15 mouse cellular contexts compared by ENCODE assay signal in the genomic region with DNA sequence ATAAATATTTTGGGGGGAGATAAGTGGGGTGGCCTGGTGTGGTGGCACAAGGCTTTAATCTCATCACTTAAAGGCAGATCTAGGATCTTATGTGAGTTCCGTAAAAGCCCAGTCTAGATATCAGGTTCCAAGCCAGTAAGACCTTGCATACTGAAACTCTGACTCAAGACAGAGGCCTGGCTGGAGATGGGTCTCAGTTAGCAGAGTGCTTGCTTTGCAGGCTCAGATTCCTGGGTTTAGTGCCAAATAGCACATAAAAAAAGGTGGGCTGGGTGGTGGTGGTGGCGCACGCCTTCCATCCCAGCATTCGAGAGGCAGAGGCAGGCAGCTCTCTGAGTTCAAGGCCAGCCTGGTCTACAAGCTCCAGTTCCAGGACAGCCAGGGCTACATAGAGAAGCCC. TPM values are rescaled to one million over a fixed set of nuclear protein-coding genes. Genes with fewer than 3 reads are reported as not detected.
DNase-seq lines count a peak whose midpoint lies in the region; ATAC-seq lines count a peak whose summit lies in the region.
"Had no signal": no experiment of that assay in that cellular context is flagged by ENCODE, and none has a peak within 500 bp of the region (broad histone marks: within the 10 kb centered on the region; RNA-seq: fewer than 3 reads in every experiment).

No protein-coding gene starts in this region.

- H3K27ac ChIP-seq in embryonic facial prominence, embryonic 13.5 days: peak overlapping the region; percentile 60
- no peak overlapping the region for H3K27ac ChIP-seq in embryonic facial prominence, embryonic 10.5 days (replicated peaks)
- H3K27ac ChIP-seq in kidney, embryonic 15.5 days: peak overlapping the region; percentile 95
- peak overlapping the region; percentile 76; the same call in 1 of the 2 replicates for H3K27ac ChIP-seq in liver, embryonic 15.5 days (replicated peaks)
- H3K27ac ChIP-seq in midbrain, embryonic 14.5 days (replicated peaks; ENCODE audit: low read depth, low read length): no peak overlapping the region
- H3K27ac ChIP-seq: midbrain, embryonic 12.5 days had no signal

- H3K4me3 ChIP-seq in embryonic facial prominence, embryonic 13.5 days: no peak overlapping the region
- H3K4me3 ChIP-seq in embryonic facial prominence, embryonic 10.5 days: no peak overlapping the region
- no peak overlapping the region for H3K4me3 ChIP-seq in kidney, embryonic 15.5 days (replicated peaks)
- no peak overlapping the region for H3K4me3 ChIP-seq in liver, embryonic 15.5 days (replicated peaks)
- no peak overlapping the region for H3K4me3 ChIP-seq in midbrain, embryonic 14.5 days (replicated peaks; ENCODE audit: low read depth, low read length)
- H3K4me3 ChIP-seq: limb, embryonic 12.5 days; midbrain, embryonic 12.5 days had no signal

- no peak overlapping the region for H3K4me2 ChIP-seq in embryonic facial prominence, embryonic 13.5 days
- no peak overlapping the region for H3K4me2 ChIP-seq in kidney, embryonic 15.5 days
- H3K4me2 ChIP-seq in liver, embryonic 15.5 days: no peak overlapping the region
- no peak overlapping the region for H3K4me2 ChIP-seq in midbrain, embryonic 14.5 days (ENCODE audit: low read length)
- H3K4me2 ChIP-seq: limb, embryonic 12.5 days; midbrain, embryonic 12.5 days had no signal

- ATAC-seq in embryonic facial prominence, embryonic 13.5 days (ENCODE audit: insufficient number of reproducible peaks, insufficient read depth, low FRiP score, low TSS enrichment, low read depth): no peak
- ATAC-seq in kidney, embryonic 15.5 days (replicated peaks; ENCODE audit: low FRiP score): no peak
- no peak for ATAC-seq in liver, embryonic 15.5 days (ENCODE audit: insufficient read depth)
- no peak for ATAC-seq in midbrain, embryonic 14.5 days (ENCODE audit: low FRiP score, low TSS enrichment)

- H3K4me1 ChIP-seq in embryonic facial prominence, embryonic 13.5 days: peaks cover 29% of the 10 kb centered on the region
- H3K4me1 ChIP-seq in embryonic facial prominence, embryonic 10.5 days: peaks cover 26% of the 10 kb centered on the region
- H3K4me1 ChIP-seq in kidney, embryonic 15.5 days: peaks cover 46% of the 10 kb centered on the region
- H3K4me1 ChIP-seq in liver, embryonic 15.5 days (replicated peaks): peaks cover 41% of the 10 kb centered on the region
- peaks cover 3% of the 10 kb centered on the region; the same call in 1 of the 2 replicates for H3K4me1 ChIP-seq in midbrain, embryonic 14.5 days (ENCODE audit: control insufficient read depth, insufficient read depth, low read length)

- H3K36me3 ChIP-seq in embryonic facial prominence, embryonic 13.5 days: no peaks in the 10 kb centered on the region
- no peaks in the 10 kb centered on the region for H3K36me3 ChIP-seq in embryonic facial prominence, embryonic 10.5 days (replicated peaks)
- no peaks in the 10 kb centered on the region for H3K36me3 ChIP-seq in kidney, embryonic 15.5 days
- no peaks in the 10 kb centered on the region for H3K36me3 ChIP-seq in liver, embryonic 15.5 days (replicated peaks)
- H3K36me3 ChIP-seq in midbrain, embryonic 14.5 days (ENCODE audit: control insufficient read depth, insufficient read depth, low read length): no peaks in the 10 kb centered on the region
- H3K36me3 ChIP-seq: limb, embryonic 12.5 days; midbrain, embryonic 12.5 days had no signal

- H3K27me3 ChIP-seq in embryonic facial prominence, embryonic 13.5 days: no peaks in the 10 kb centered on the region
- no peaks in the 10 kb centered on the region for H3K27me3 ChIP-seq in embryonic facial prominence, embryonic 10.5 days (replicated peaks; ENCODE audit: low read depth, poor library complexity, severe bottlenecking)
- no peaks in the 10 kb centered on the region for H3K27me3 ChIP-seq in kidney, embryonic 15.5 days
- no peaks in the 10 kb centered on the region for H3K27me3 ChIP-seq in liver, embryonic 15.5 days
- H3K27me3 ChIP-seq in midbrain, embryonic 14.5 days (ENCODE audit: control insufficient read depth, insufficient read depth, low read length): no peaks in the 10 kb centered on the region
- H3K27me3 ChIP-seq: limb, embryonic 12.5 days; Patski had no signal

- no peak overlapping the region for H3K9ac ChIP-seq in embryonic facial prominence, embryonic 13.5 days
- no peak overlapping the region for H3K9ac ChIP-seq in kidney, embryonic 15.5 days
- no peak overlapping the region for H3K9ac ChIP-seq in liver, embryonic 15.5 days
- no peak overlapping the region for H3K9ac ChIP-seq in midbrain, embryonic 14.5 days (replicated peaks; ENCODE audit: low read length)
- H3K9ac ChIP-seq: limb, embryonic 12.5 days; midbrain, embryonic 12.5 days had no signal

- H3K9me3 ChIP-seq in embryonic facial prominence, embryonic 13.5 days: no peaks in the 10 kb centered on the region
- H3K9me3 ChIP-seq in embryonic facial prominence, embryonic 10.5 days: no peaks in the 10 kb centered on the region
- no peaks in the 10 kb centered on the region; the same call in 1 of the 2 replicates for H3K9me3 ChIP-seq in kidney, embryonic 15.5 days (replicated peaks)
- no peaks in the 10 kb centered on the region for H3K9me3 ChIP-seq in liver, embryonic 15.5 days (replicated peaks)
- no peaks in the 10 kb centered on the region for H3K9me3 ChIP-seq in midbrain, embryonic 14.5 days (ENCODE audit: control insufficient read depth, low read length)
- H3K9me3 ChIP-seq: limb, embryonic 12.5 days; midbrain, embryonic 12.5 days had no signal

- WGBS in embryonic facial prominence, embryonic 13.5 days: 96% methylated on average over 4 of the region's 4 CpGs
- 94% methylated on average over 4 of the region's 4 CpGs for WGBS in embryonic facial prominence, embryonic 10.5 days
- whole genome bisulfite sequencing in kidney, embryonic 15.5 days: 96% methylated on average over 4 of the region's 4 CpGs
- WGBS in liver, embryonic 15.5 days (ENCODE audit: insufficient replicate concordance): 84% methylated on average over 4 of the region's 4 CpGs
- over 99% methylated on average over 4 of the region's 4 CpGs for WGBS in midbrain, embryonic 14.5 days

- no peak for DNase-seq in embryonic facial prominence, embryonic 10.5 days (ENCODE audit: low spot score)
- DNase-seq in kidney, postnatal 25 days: no peak
- peak; percentile 76 for DNase-seq in 3T3-L1 (ENCODE audit: low read depth, low spot score)
- no peak for DNase-seq in urinary bladder, postnatal 14 days (ENCODE audit: low spot score)
- DNase-seq in midbrain, embryonic 14.5 days: no peak
- DNase-seq: right cerebral cortex, postnatal 4 days; thymus, postnatal 4 days had no signal

RNA-seq across cellular contexts. Expression of gene Tex44, which starts 43.7 kb away (rescaled TPM):
- not detected in 2 replicates for polyA plus RNA-seq in embryonic facial prominence, embryonic 13.5 days (2015; fragmentation: Nextera tagmentation; extraction: Ambion mirVana)
- not detected in 2 replicates for polyA plus RNA-seq in embryonic facial prominence, embryonic 10.5 days (2016; fragmentation: Nextera tagmentation; extraction: Ambion mirVana)
- not detected in 2 replicates for polyA plus RNA-seq in kidney, embryonic 15.5 days (2015; fragmentation: Nextera tagmentation; extraction: Ambion mirVana)
- polyA plus RNA-seq in liver, embryonic 15.5 days (2015; fragmentation: Nextera tagmentation; extraction: Ambion mirVana): not detected in 2 replicates
- not detected in 2 replicates for polyA plus RNA-seq in midbrain, embryonic 14.5 days (2014; fragmentation: Nextera tagmentation; extraction: Ambion mirVana)
- polyA plus RNA-seq: C2C12; hindbrain, embryonic 16.5 days; limb, embryonic 12.5 days; midbrain, embryonic 12.5 days; Patski had no signal

RNA-seq across cellular contexts. Expression of gene Nmur1, which starts 43.8 kb away (rescaled TPM):
- polyA plus RNA-seq in embryonic facial prominence, embryonic 13.5 days (2015; fragmentation: Nextera tagmentation; extraction: Ambion mirVana): not detected in 2 replicates
- 0.24 TPM in 1 of 2 replicates, not detected in the other for polyA plus RNA-seq in embryonic facial prominence, embryonic 10.5 days (2016; fragmentation: Nextera tagmentation; extraction: Ambion mirVana)
- 0.13 TPM in 1 of 2 replicates, not detected in the other for polyA plus RNA-seq in kidney, embryonic 15.5 days (2015; fragmentation: Nextera tagmentation; extraction: Ambion mirVana)
- polyA plus RNA-seq in liver, embryonic 15.5 days (2015; fragmentation: Nextera tagmentation; extraction: Ambion mirVana): not detected in 2 replicates
- polyA plus RNA-seq in midbrain, embryonic 14.5 days (2014; fragmentation: Nextera tagmentation; extraction: Ambion mirVana): not detected in 2 replicates
- polyA plus RNA-seq: limb, embryonic 12.5 days; midbrain, embryonic 12.5 days; Patski had no signal

RNA-seq across cellular contexts. Expression of gene Ptma, which starts 56.6 kb away (rescaled TPM):
- polyA plus RNA-seq in embryonic facial prominence, embryonic 13.5 days (2015; fragmentation: Nextera tagmentation; extraction: Ambion mirVana): 3,278 and 3,456 TPM in 2 replicates
- polyA plus RNA-seq in embryonic facial prominence, embryonic 10.5 days (2016; fragmentation: Nextera tagmentation; extraction: Ambion mirVana): 3,352 and 3,592 TPM in 2 replicates
- 2,949 and 3,271 TPM in 2 replicates for polyA plus RNA-seq in kidney, embryonic 15.5 days (2015; fragmentation: Nextera tagmentation; extraction: Ambion mirVana)
- polyA plus RNA-seq in liver, embryonic 15.5 days (2015; fragmentation: Nextera tagmentation; extraction: Ambion mirVana): 634 and 778 TPM in 2 replicates
- 2,168 and 2,208 TPM in 2 replicates for polyA plus RNA-seq in midbrain, embryonic 14.5 days (2014; fragmentation: Nextera tagmentation; extraction: Ambion mirVana)

Comparison
In these comparisons a context has a peak if more than half of its experiments do, and no peak if none do; other contexts are left out.
1. H3K27ac ChIP-seq: peak in embryonic facial prominence, embryonic 13.5 days (single experiment), kidney, embryonic 15.5 days (single experiment) and liver, embryonic 15.5 days (single experiment); none in embryonic facial prominence, embryonic 10.5 days (single experiment) and midbrain, embryonic 14.5 days (single experiment).